Mouse (Mus musculus) midbrain, embryonic 14.5 days (tissue): Measurements from ENCODE around the gene Son. TPM values are rescaled to one million over a fixed set of nuclear protein-coding genes. Genes with fewer than 3 reads are reported as not detected.

Experiments
- ATAC-seq: fragments of 200-750 bp; cut with Nextera tagmentation; 2 replicates; pipeline ENCODE4 v1.8.0; 2017; ENCODE audit warnings: moderate number of reproducible peaks, moderate library complexity; ENCODE audit not compliant: low FRiP score, low TSS enrichment
- DNase-seq: peaks from one replicate; pipeline ENCODE4 v3.0.0-alpha.2; 2015
- H3K27ac ChIP-seq: fragments of 300-500 bp; sonication (generic); replicated peaks from 2 replicates; pipeline ENCODE4 v1.5.1; 2014; ENCODE audit warnings: mild to moderate bottlenecking, low read depth, low read length, moderate library complexity
- H3K27me3 ChIP-seq: fragments of 300-500 bp; sonication (generic); 2 replicates; pipeline ENCODE4 v1.6.1; 2014; ENCODE audit warnings: low read length, control low read depth, mixed read lengths; ENCODE audit not compliant: control insufficient read depth, insufficient read depth
- H3K36me3 ChIP-seq: fragments of 300-500 bp; sonication (generic); 2 replicates; pipeline ENCODE4 v1.6.1; 2014; ENCODE audit warnings: low read length, control low read depth; ENCODE audit not compliant: control insufficient read depth, insufficient read depth
- H3K4me1 ChIP-seq: fragments of 300-500 bp; sonication (generic); 2 replicates; pipeline ENCODE4 v1.6.1; 2014; ENCODE audit warnings: mild to moderate bottlenecking, antibody characterized with exemption, low read length, control low read depth; ENCODE audit not compliant: control insufficient read depth, insufficient read depth
- H3K4me2 ChIP-seq: fragments of 300-500 bp; sonication (generic); 2 replicates; pipeline ENCODE4 v1.6.1; 2014; ENCODE audit warnings: mild to moderate bottlenecking, low read length, moderate library complexity
- H3K4me3 ChIP-seq: fragments of 300-500 bp; sonication (generic); replicated peaks from 2 replicates; pipeline ENCODE4 v1.5.1; 2014; ENCODE audit warnings: low read depth, low read length
- H3K9ac ChIP-seq: fragments of 300-500 bp; sonication (generic); replicated peaks from 2 replicates; pipeline ENCODE4 v1.6.1; 2014; ENCODE audit warnings: mild to moderate bottlenecking, low read length, moderate library complexity
- H3K9me3 ChIP-seq: fragments of 300-500 bp; sonication (generic); 2 replicates; pipeline ENCODE4 v1.6.1; 2016; ENCODE audit warnings: low read length, control low read depth, mixed read lengths; ENCODE audit not compliant: control insufficient read depth
- WGBS: fragments of 180-500 bp; shearing (Covaris S2); extraction: QIAGEN DNeasy Blood & Tissue Kit; methylation state at CpG from one replicate; pipeline ENCODE4 v1.1.7; 2014; 5-methylcytosine and 5-hydroxymethylcytosine counted together
- polyA plus RNA-seq: library from polyadenylated mRNA; unstranded; fragments of >200 nt; fragmentation: Nextera tagmentation; extraction: Ambion mirVana; gene quantifications from 2 replicates; pipeline ENCODE4 v1.2.1, GENCODE M21; 2014

Gene Son
- polyA plus RNA-seq, 1 experiment from 2014 or later, result 172 TPM

DNA sequence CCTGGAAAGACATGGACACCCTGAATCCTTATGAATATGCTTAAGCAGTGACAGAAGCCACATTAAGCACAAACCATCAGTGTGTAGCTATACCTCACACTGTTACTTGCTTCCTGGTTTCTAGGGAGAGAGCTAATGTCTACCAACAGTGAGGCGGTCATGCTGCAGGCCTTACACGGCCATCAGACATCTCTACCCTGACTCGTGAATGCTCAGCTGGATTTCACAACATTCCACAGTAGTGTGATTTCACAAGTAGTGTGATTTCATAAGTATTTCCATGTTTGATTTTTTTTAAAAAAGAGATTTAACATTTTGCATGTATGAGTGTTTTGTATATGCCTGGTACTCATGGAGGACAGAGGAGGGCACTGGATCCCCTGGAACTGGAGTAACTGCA, 18.6 kb upstream of the Son start:
- Histone ChIP-seq H3K27ac (no peak overlapping the region), H3K9me3 (no peaks in the 10 kb centered on the region), H3K4me2 (no peak overlapping the region), H3K36me3 (peaks cover 86% of the 10 kb centered on the region), H3K9ac (no peak overlapping the region), H3K4me3 (no peak overlapping the region), H3K27me3 (no peaks in the 10 kb centered on the region), H3K4me1 (no peaks in the 10 kb centered on the region)
- no peak for DNase-seq
- no peak for ATAC-seq
- 97% methylated on average over 3 of the region's 3 CpGs for WGBS

DNA sequence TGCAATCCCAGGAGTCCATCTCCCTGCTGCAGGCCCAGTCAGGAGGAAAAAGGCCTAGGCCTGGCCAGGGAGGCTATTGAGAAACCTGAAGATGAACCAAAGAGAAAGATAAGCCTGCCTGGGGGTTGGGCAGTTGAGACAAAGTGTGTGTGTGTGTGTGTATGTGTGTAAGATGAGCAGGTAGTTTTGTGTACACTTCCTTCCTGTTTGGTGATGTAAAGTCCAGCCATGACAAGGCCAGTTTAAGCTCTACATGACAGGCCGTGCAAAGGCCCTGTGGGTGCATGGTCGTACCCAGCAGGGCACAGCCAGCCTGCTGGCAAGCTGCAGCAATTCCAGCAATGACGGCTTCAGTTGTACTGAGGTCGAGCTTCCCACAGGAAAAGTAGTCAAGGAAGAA, 17.6 kb upstream of the Son start:
- Histone ChIP-seq H3K36me3 (peaks cover 82% of the 10 kb centered on the region), H3K4me3 (no peak overlapping the region), H3K27me3 (no peaks in the 10 kb centered on the region), H3K9me3 (no peaks in the 10 kb centered on the region), H3K27ac (no peak overlapping the region), H3K4me2 (no peak overlapping the region), H3K9ac (no peak overlapping the region), H3K4me1 (no peaks in the 10 kb centered on the region)
- 100% methylated on average over 4 of the region's 4 CpGs for WGBS
- ATAC-seq (no peak), DNase-seq (no peak)

DNA sequence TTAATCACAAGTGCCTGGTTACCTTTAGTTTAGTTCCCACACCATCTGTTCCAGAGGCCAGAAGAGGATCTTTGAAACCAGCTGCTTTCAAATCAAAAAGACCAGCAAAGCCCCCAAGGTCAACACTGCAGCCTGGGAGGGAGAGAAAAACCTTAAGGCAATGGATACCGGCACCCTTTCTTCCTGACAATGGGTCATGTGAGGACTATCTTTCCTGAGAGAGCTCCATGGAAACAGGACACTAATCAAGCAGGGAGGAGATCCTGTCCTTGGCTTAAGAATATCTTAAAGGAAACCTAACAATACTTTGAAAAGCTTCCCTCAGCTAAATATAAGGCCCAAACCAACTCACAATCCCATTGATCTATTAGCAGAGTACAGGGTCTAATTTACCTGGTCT, 16.7 kb upstream of the Son start:
- Histone ChIP-seq H3K4me1 (no peaks in the 10 kb centered on the region), H3K27ac (no peak overlapping the region), H3K27me3 (no peaks in the 10 kb centered on the region), H3K9me3 (no peaks in the 10 kb centered on the region), H3K9ac (no peak overlapping the region), H3K4me3 (no peak overlapping the region), H3K4me2 (no peak overlapping the region), H3K36me3 (peaks cover 81% of the 10 kb centered on the region)
- no peak for DNase-seq
- WGBS, result 69% methylated on average over 1 of the region's 1 CpGs
- ATAC-seq, result no peak

DNA sequence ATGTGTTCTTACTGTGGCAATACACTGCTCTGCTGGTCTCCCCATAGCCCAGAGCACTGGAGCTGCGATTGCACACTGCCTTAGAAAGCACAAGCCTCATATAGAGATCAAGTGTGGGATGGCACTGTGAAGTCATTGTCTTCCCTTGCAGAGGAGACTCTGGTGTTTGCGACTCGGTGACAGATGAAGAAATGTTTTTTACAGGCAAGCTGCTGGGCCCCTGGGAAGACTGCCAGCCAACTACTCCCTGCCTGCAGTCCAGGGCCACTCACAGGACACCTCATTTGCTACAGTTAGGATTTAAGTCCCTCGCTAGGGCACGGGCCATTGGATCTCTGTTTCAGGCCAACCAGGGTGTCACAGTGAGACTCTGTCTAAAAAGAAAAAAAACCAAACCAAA, 14.9 kb upstream of the Son start:
- 91% methylated on average over 5 of the region's 5 CpGs for WGBS
- H3K9ac ChIP-seq, result no peak overlapping the region
- no peak for DNase-seq

DNA sequence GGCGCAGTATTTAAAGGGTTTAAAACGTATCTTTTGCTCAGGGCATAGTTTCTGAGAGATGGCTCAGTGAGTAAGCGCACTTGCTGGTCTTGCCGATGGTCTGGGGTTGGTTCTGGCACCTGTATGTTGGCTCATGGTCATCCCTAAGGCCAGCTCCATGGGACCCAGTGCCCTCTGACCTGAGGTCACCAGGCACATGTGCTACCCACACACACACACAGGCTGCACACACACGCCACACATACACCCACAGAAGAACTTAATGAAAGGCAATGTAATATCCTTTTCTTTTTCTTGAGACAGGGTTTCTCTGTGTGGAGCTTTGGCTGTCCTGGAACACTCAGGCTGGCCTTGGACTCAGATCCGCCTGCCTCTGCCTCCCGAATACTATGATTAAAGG, 14.4 kb upstream of the Son start:
- H3K4me1 ChIP-seq, result no peaks in the 10 kb centered on the region
- no peak for ATAC-seq
- 97% methylated on average over 7 of the region's 7 CpGs for WGBS
- no peaks in the 10 kb centered on the region for H3K9me3 ChIP-seq
- DNase-seq, result no peak
- no peak overlapping the region for H3K4me2 ChIP-seq
- H3K4me3 ChIP-seq, result no peak overlapping the region
- H3K27me3 ChIP-seq, result no peaks in the 10 kb centered on the region
- H3K9ac ChIP-seq, result no peak overlapping the region
- no peak overlapping the region for H3K27ac ChIP-seq
- H3K36me3 ChIP-seq, result peaks cover 86% of the 10 kb centered on the region

More for the DNA sequence above, 14.9 kb upstream of the Son start:
- Histone ChIP-seq H3K9me3 (no peaks in the 10 kb centered on the region), H3K27me3 (no peaks in the 10 kb centered on the region), H3K36me3 (peaks cover 86% of the 10 kb centered on the region), H3K4me2 (no peak overlapping the region), H3K4me3 (no peak overlapping the region), H3K4me1 (no peaks in the 10 kb centered on the region), H3K27ac (no peak overlapping the region)
- ATAC-seq, result no peak

DNA sequence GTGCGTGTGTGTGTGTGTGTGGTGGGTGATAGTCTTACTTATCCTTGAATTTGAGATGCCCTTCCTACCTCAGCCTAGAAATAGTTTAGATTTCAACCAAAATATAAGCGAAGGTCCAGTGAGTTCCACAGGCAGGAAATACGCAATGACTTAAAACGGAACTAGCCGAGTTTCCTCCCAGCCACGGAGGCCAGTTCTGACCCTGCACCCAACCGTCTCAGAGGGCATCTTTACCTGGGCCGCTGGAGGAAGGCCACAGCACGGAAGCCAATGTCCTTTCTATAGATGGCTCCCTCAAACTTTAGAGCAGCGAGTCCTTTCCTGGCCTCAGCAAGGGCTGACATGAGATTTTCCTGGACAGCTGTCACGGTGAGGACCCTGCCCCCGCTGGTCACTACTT, 13.7 kb upstream of the Son start:
- Histone ChIP-seq H3K27me3 (no peaks in the 10 kb centered on the region), H3K9me3 (no peaks in the 10 kb centered on the region), H3K4me3 (no peak overlapping the region), H3K4me2 (no peak overlapping the region), H3K9ac (no peak overlapping the region), H3K36me3 (peaks cover 85% of the 10 kb centered on the region), H3K27ac (no peak overlapping the region), H3K4me1 (no peaks in the 10 kb centered on the region)
- DNase-seq, result no peak
- 93% methylated on average over 12 of the region's 12 CpGs for WGBS
- no peak for ATAC-seq

DNA sequence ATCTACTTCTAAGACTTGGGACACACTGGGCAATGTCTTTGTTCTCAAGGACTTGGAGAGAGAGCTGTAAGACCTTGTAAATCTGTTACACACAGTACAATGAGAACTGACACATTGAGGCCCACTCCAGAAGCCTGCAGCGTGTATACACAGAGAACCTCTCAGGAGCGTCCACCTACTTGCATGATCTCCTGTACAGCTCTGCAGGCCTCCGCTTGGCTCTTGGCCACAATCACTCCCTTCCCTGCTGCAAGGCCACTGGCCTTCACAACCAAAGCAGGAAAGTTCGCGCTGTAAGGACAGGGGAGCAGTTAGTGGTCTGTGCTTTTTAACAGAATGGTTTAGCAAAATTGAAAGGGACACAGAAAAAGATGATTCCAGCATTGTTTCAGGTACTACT, 8.1 kb upstream of the Son start:
- H3K4me1 ChIP-seq, result no peaks in the 10 kb centered on the region
- WGBS, result 95% methylated on average over 5 of the region's 5 CpGs

DNA sequence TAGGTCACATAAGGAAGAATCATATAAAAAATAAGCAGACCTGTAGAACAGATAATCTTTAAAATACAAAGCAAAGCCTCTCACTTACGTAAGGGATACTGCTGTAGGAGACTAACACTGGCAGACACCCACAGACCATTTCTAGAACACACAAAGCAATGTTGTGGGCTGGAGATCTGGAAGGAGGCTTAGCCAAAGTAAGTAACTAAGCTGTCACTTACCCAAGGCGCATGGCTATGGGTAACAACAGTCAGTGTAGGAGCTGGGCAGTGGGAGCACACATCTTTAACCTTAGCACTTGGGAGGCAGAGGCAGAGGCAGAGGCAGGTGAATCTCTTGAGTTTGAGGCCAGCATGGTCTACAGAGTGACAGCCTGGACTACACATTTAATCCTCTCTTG, 7.7 kb upstream of the Son start:
- Histone ChIP-seq H3K9ac (no peak overlapping the region), H3K27me3 (no peaks in the 10 kb centered on the region), H3K4me3 (no peak overlapping the region), H3K27ac (no peak overlapping the region), H3K4me2 (no peak overlapping the region), H3K4me1 (no peaks in the 10 kb centered on the region), H3K36me3 (peaks cover 76% of the 10 kb centered on the region), H3K9me3 (no peaks in the 10 kb centered on the region)
- no peak for DNase-seq
- no peak for ATAC-seq
- 96% methylated on average over 2 of the region's 2 CpGs for WGBS

More for the DNA sequence above, 8.1 kb upstream of the Son start:
- H3K4me3 ChIP-seq, result no peak overlapping the region
- ATAC-seq (no peak), DNase-seq (no peak)
- no peak overlapping the region for H3K9ac ChIP-seq
- no peak overlapping the region for H3K4me2 ChIP-seq
- H3K9me3 ChIP-seq, result no peaks in the 10 kb centered on the region
- no peaks in the 10 kb centered on the region for H3K27me3 ChIP-seq
- peaks cover 76% of the 10 kb centered on the region for H3K36me3 ChIP-seq
- no peak overlapping the region for H3K27ac ChIP-seq

DNA sequence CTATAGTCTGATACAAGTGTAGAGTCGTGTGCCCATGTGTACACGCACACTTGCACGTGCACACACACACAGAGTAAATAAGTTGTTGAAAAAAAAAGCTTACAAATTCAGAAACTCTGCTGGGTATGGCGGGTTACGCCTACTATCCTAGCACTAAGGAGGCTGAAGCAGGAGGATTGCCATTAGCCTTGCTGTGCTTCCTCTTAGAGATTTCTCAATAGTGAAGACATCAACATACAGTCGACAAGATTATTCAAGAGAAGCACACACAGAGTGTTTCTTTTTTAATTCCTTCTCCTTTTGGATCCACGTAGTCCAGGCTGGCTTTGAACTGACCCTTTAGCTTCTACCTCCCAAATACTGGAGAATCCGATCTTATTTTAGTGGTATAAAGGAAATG, 7.1 kb upstream of the Son start:
- Histone ChIP-seq H3K9me3 (no peaks in the 10 kb centered on the region), H3K27ac (no peak overlapping the region), H3K4me2 (no peak overlapping the region), H3K9ac (no peak overlapping the region), H3K36me3 (peaks cover 73% of the 10 kb centered on the region), H3K27me3 (no peaks in the 10 kb centered on the region), H3K4me3 (no peak overlapping the region), H3K4me1 (no peaks in the 10 kb centered on the region)
- ATAC-seq (no peak), DNase-seq (no peak)
- 95% methylated on average over 8 of the region's 8 CpGs for WGBS
